Mouse (Mus musculus): ENCODE results near the gene Wipf3.

The Wipf3 gene

GRCm38 (mm10) chr6:54429447-54430194 is at the start of gene Wipf3:
Wipf3 (plus strand) TSS chr6:54429603.
- no peak for DNase-seq (ENCODE audit: low read depth)

GRCm38 (mm10) chr6:54382636-54383035 is 46.8 kb upstream of the Wipf3 start:
- DNase-seq (ENCODE audit: low read depth), result no peak

GRCm38 (mm10) chr6:54383893-54384524 is 45.4 kb upstream of the Wipf3 start:
- DNase-seq (ENCODE audit: low read depth), result no peak

- no peak for DNase-seq (ENCODE audit: low read depth)
Measured at GRCm38 (mm10) chr6:54384777-54385176, 44.6 kb upstream of the Wipf3 start.

GRCm38 (mm10) chr6:54386429-54386828 is 43.0 kb upstream of the Wipf3 start:
- no peak for DNase-seq (ENCODE audit: low read depth)

- DNase-seq (ENCODE audit: low read depth), result no peak
Measured at GRCm38 (mm10) chr6:54387044-54387443, 42.4 kb upstream of the Wipf3 start.

GRCm38 (mm10) chr6:54387751-54388150 is 41.7 kb upstream of the Wipf3 start:
- no peak for DNase-seq (ENCODE audit: low read depth)

- no peak for DNase-seq (ENCODE audit: low read depth)
Measured at GRCm38 (mm10) chr6:54388690-54389275, 40.6 kb upstream of the Wipf3 start.

GRCm38 (mm10) chr6:54391765-54392164 is 37.6 kb upstream of the Wipf3 start:
- peak; percentile 84 for DNase-seq (ENCODE audit: low read depth)

GRCm38 (mm10) chr6:54393886-54394285 is 35.5 kb upstream of the Wipf3 start:
- no peak for DNase-seq (ENCODE audit: low read depth)

- DNase-seq (ENCODE audit: low read depth), result no peak
Measured at GRCm38 (mm10) chr6:54399194-54399923, 30.0 kb upstream of the Wipf3 start.

GRCm38 (mm10) chr6:54401503-54401902 is 27.9 kb upstream of the Wipf3 start:
- no peak for DNase-seq (ENCODE audit: low read depth)

GRCm38 (mm10) chr6:54404916-54405315 is 24.5 kb upstream of the Wipf3 start:
- DNase-seq (ENCODE audit: low read depth), result no peak

GRCm38 (mm10) chr6:54406116-54406515 is 23.3 kb upstream of the Wipf3 start:
- no peak for DNase-seq (ENCODE audit: low read depth)

- no peak for DNase-seq (ENCODE audit: low read depth)
Measured at GRCm38 (mm10) chr6:54409271-54409670, 20.1 kb upstream of the Wipf3 start.

GRCm38 (mm10) chr6:54410451-54410850 is 19.0 kb upstream of the Wipf3 start:
- DNase-seq (ENCODE audit: low read depth), result no peak

GRCm38 (mm10) chr6:54411591-54411990 is 17.8 kb upstream of the Wipf3 start:
- no peak for DNase-seq (ENCODE audit: low read depth)

GRCm38 (mm10) chr6:54412879-54413278 is 16.5 kb upstream of the Wipf3 start:
- DNase-seq (ENCODE audit: low read depth), result no peak

GRCm38 (mm10) chr6:54425230-54425629 is 4.2 kb upstream of the Wipf3 start:
- no peak for DNase-seq (ENCODE audit: low read depth)

- no peak for DNase-seq (ENCODE audit: low read depth)
Measured at GRCm38 (mm10) chr6:54428850-54429446, 455 bp upstream of the Wipf3 start.

GRCm38 (mm10) chr6:54430221-54430620 is 818 bp downstream of the Wipf3 start:
- DNase-seq (ENCODE audit: low read depth), result no peak

- no peak for DNase-seq (ENCODE audit: low read depth)
Measured at GRCm38 (mm10) chr6:54431761-54432160, 2.4 kb downstream of the Wipf3 start.
